Mouse (Mus musculus): ENCODE results near the gene Rgl3. TPM values are rescaled to one million over a fixed set of nuclear protein-coding genes. Genes with fewer than 3 reads are reported as not detected.

The Rgl3 gene
- 7.4 and 8.0 TPM in 2 replicates for polyA plus RNA-seq (2012; rRNA removed)

GRCm38 (mm10) chr9:21989230-21990110 is at the start of gene Rgl3:
TSS of gene Rgl3 (minus strand) at chr9:21989446.
- peaks cover 24% of the 10 kb centered on the region for H3K27me3 ChIP-seq (ENCODE audit: control insufficient read depth, insufficient read depth, low read length)
- 7% methylated on average over 42 of the region's 42 CpGs for WGBS

GRCm38 (mm10) chr9:22037826-22038225 is 48.6 kb upstream of the Rgl3 start:
- H3K36me3 ChIP-seq (ENCODE audit: control insufficient read depth, insufficient read depth, low read length) = no peaks in the 10 kb centered on the region
- H3K27ac ChIP-seq (ENCODE audit: insufficient read depth, low read length) = no peak overlapping the region
- no peak overlapping the region for H3K4me3 ChIP-seq (ENCODE audit: extremely low read depth, insufficient read depth, insufficient read length)
- no peak for DNase-seq (ENCODE audit: low read depth in 1 of 2, low spot score in 2 of 2)
- H3K4me1 ChIP-seq (ENCODE audit: control insufficient read depth, insufficient read depth, insufficient read length) = no peaks in the 10 kb centered on the region
- H3K27me3 ChIP-seq (ENCODE audit: control insufficient read depth, insufficient read depth, low read length) = no peaks in the 10 kb centered on the region
- TF ChIP-seq POLR2A (IDR thresholded peaks at IDR 0.05; ENCODE audit: low read depth, low read length) = no peak
- TF ChIP-seq CTCF (IDR thresholded peaks at IDR 0.05; ENCODE audit: extremely low read depth, insufficient read depth, insufficient read length, insufficient replicate concordance) = no peak
- WGBS = 86% methylated on average over 10 of the region's 10 CpGs

More at GRCm38 (mm10) chr9:21989230-21990110, at the start of gene Rgl3:
- no peak within 1 kb of the TSS for H3K27ac ChIP-seq (ENCODE audit: insufficient read depth, low read length)
- no peaks in the 10 kb centered on the region for H3K36me3 ChIP-seq (ENCODE audit: control insufficient read depth, insufficient read depth, low read length)
- no peak for TF ChIP-seq POLR2A (IDR thresholded peaks at IDR 0.05; ENCODE audit: low read depth, low read length)
- TF ChIP-seq CTCF (IDR thresholded peaks at IDR 0.05; ENCODE audit: extremely low read depth, insufficient read depth, insufficient read length, insufficient replicate concordance) = no peak
- H3K4me1 ChIP-seq (ENCODE audit: control insufficient read depth, insufficient read depth, insufficient read length) = peaks cover 9% of the 10 kb centered on the region
- H3K4me3 ChIP-seq (ENCODE audit: extremely low read depth, insufficient read depth, insufficient read length) = peak within 1 kb of the TSS; percentile 31; the same call in 1 of the 2 replicates
- DNase-seq (ENCODE audit: low read depth in 1 of 2, low spot score in 2 of 2) = no peak

- no peaks in the 10 kb centered on the region for H3K36me3 ChIP-seq (ENCODE audit: control insufficient read depth, insufficient read depth, low read length)
- H3K4me3 ChIP-seq (ENCODE audit: extremely low read depth, insufficient read depth, insufficient read length) = no peak overlapping the region
- no peak for DNase-seq (ENCODE audit: low read depth in 1 of 2, low spot score in 2 of 2)
- no peak overlapping the region for H3K27ac ChIP-seq (ENCODE audit: insufficient read depth, low read length)
- H3K27me3 ChIP-seq (ENCODE audit: control insufficient read depth, insufficient read depth, low read length) = no peaks in the 10 kb centered on the region
- TF ChIP-seq POLR2A (IDR thresholded peaks at IDR 0.05; ENCODE audit: low read depth, low read length) = no peak
- no peak for TF ChIP-seq CTCF (IDR thresholded peaks at IDR 0.05; ENCODE audit: extremely low read depth, insufficient read depth, insufficient read length, insufficient replicate concordance)
- WGBS = 68% methylated on average over 6 of the region's 6 CpGs
- no peaks in the 10 kb centered on the region for H3K4me1 ChIP-seq (ENCODE audit: control insufficient read depth, insufficient read depth, insufficient read length)
Observed at GRCm38 (mm10) chr9:22035300-22036044, 46.2 kb upstream of the Rgl3 start.

GRCm38 (mm10) chr9:22030386-22030785 is 41.1 kb upstream of the Rgl3 start:
- no peaks in the 10 kb centered on the region for H3K4me1 ChIP-seq (ENCODE audit: control insufficient read depth, insufficient read depth, insufficient read length)
- H3K36me3 ChIP-seq (ENCODE audit: control insufficient read depth, insufficient read depth, low read length) = no peaks in the 10 kb centered on the region
- no peak for TF ChIP-seq CTCF (IDR thresholded peaks at IDR 0.05; ENCODE audit: extremely low read depth, insufficient read depth, insufficient read length, insufficient replicate concordance)
- no peak for TF ChIP-seq POLR2A (IDR thresholded peaks at IDR 0.05; ENCODE audit: low read depth, low read length)
- H3K27ac ChIP-seq (ENCODE audit: insufficient read depth, low read length) = no peak overlapping the region
- DNase-seq (ENCODE audit: low read depth in 1 of 2, low spot score in 2 of 2) = no peak
- H3K4me3 ChIP-seq (ENCODE audit: extremely low read depth, insufficient read depth, insufficient read length) = no peak overlapping the region
- H3K27me3 ChIP-seq (ENCODE audit: control insufficient read depth, insufficient read depth, low read length) = no peaks in the 10 kb centered on the region
- 94% methylated on average over 9 of the region's 9 CpGs for WGBS

GRCm38 (mm10) chr9:22028467-22028866 is 39.2 kb upstream of the Rgl3 start:
- H3K27ac ChIP-seq (ENCODE audit: insufficient read depth, low read length) = no peak overlapping the region
- no peak for DNase-seq (ENCODE audit: low read depth in 1 of 2, low spot score in 2 of 2)
- H3K4me1 ChIP-seq (ENCODE audit: control insufficient read depth, insufficient read depth, insufficient read length) = no peaks in the 10 kb centered on the region
- no peak overlapping the region for H3K4me3 ChIP-seq (ENCODE audit: extremely low read depth, insufficient read depth, insufficient read length)
- H3K36me3 ChIP-seq (ENCODE audit: control insufficient read depth, insufficient read depth, low read length) = no peaks in the 10 kb centered on the region
- no peaks in the 10 kb centered on the region for H3K27me3 ChIP-seq (ENCODE audit: control insufficient read depth, insufficient read depth, low read length)
- TF ChIP-seq POLR2A (IDR thresholded peaks at IDR 0.05; ENCODE audit: low read depth, low read length) = no peak
- no peak for TF ChIP-seq CTCF (IDR thresholded peaks at IDR 0.05; ENCODE audit: extremely low read depth, insufficient read depth, insufficient read length, insufficient replicate concordance)
- 70% methylated on average over 7 of the region's 7 CpGs for WGBS

GRCm38 (mm10) chr9:22024592-22024991 is 35.3 kb upstream of the Rgl3 start:
- no peaks in the 10 kb centered on the region for H3K27me3 ChIP-seq (ENCODE audit: control insufficient read depth, insufficient read depth, low read length)
- H3K4me1 ChIP-seq (ENCODE audit: control insufficient read depth, insufficient read depth, insufficient read length) = no peaks in the 10 kb centered on the region
- DNase-seq (ENCODE audit: low read depth in 1 of 2, low spot score in 2 of 2) = no peak
- H3K36me3 ChIP-seq (ENCODE audit: control insufficient read depth, insufficient read depth, low read length) = no peaks in the 10 kb centered on the region
- TF ChIP-seq CTCF (IDR thresholded peaks at IDR 0.05; ENCODE audit: extremely low read depth, insufficient read depth, insufficient read length, insufficient replicate concordance) (no peak), POLR2A (IDR thresholded peaks at IDR 0.05; ENCODE audit: low read depth, low read length) (no peak)
- H3K27ac ChIP-seq (ENCODE audit: insufficient read depth, low read length) = no peak overlapping the region
- WGBS = 80% methylated on average over 8 of the region's 8 CpGs
- H3K4me3 ChIP-seq (ENCODE audit: extremely low read depth, insufficient read depth, insufficient read length) = no peak overlapping the region

All from spleen, adult 2 months (tissue).